Mouse (Mus musculus): ENCODE data around the gene Mdga2. TPM values are rescaled to one million over a fixed set of nuclear protein-coding genes. Genes with fewer than 3 reads are reported as not detected.

The Mdga2 gene
- total RNA-seq, 1 experiment from 2014 or later, result not detected

GRCm38 (mm10) chr12:66724474-66724873 lies 497.9 kb downstream of the Mdga2 start:
- no peak for ATAC-seq (replicated peaks; ENCODE audit: low read depth, poor library complexity, severe bottlenecking)

GRCm38 (mm10) chr12:66708334-66708733 lies 514.0 kb downstream of the Mdga2 start:
- ATAC-seq (replicated peaks; ENCODE audit: low read depth, poor library complexity, severe bottlenecking), result no peak

GRCm38 (mm10) chr12:66707431-66707830 lies 514.9 kb downstream of the Mdga2 start:
- no peak for ATAC-seq (replicated peaks; ENCODE audit: low read depth, poor library complexity, severe bottlenecking)

GRCm38 (mm10) chr12:66705015-66705414 lies 517.3 kb downstream of the Mdga2 start:
- no peak for ATAC-seq (replicated peaks; ENCODE audit: low read depth, poor library complexity, severe bottlenecking)

GRCm38 (mm10) chr12:66702781-66703180 lies 519.6 kb downstream of the Mdga2 start:
- ATAC-seq (replicated peaks; ENCODE audit: low read depth, poor library complexity, severe bottlenecking), result no peak

GRCm38 (mm10) chr12:66679558-66679957 lies 542.8 kb downstream of the Mdga2 start:
- ATAC-seq (replicated peaks; ENCODE audit: low read depth, poor library complexity, severe bottlenecking), result no peak

- ATAC-seq (replicated peaks; ENCODE audit: low read depth, poor library complexity, severe bottlenecking), result no peak
Observed at GRCm38 (mm10) chr12:66648605-66649552, 573.5 kb downstream of the Mdga2 start.

GRCm38 (mm10) chr12:66640408-66640807 lies 581.9 kb downstream of the Mdga2 start:
- no peak for ATAC-seq (replicated peaks; ENCODE audit: low read depth, poor library complexity, severe bottlenecking)

GRCm38 (mm10) chr12:66619944-66620343 lies 602.4 kb downstream of the Mdga2 start:
- no peak for ATAC-seq (replicated peaks; ENCODE audit: low read depth, poor library complexity, severe bottlenecking)

- no peak for ATAC-seq (replicated peaks; ENCODE audit: low read depth, poor library complexity, severe bottlenecking)
Observed at GRCm38 (mm10) chr12:66591617-66592230, 630.6 kb downstream of the Mdga2 start.

- ATAC-seq (replicated peaks; ENCODE audit: low read depth, poor library complexity, severe bottlenecking), result no peak
Observed at GRCm38 (mm10) chr12:66565396-66565795, 657.0 kb downstream of the Mdga2 start.

- ATAC-seq (replicated peaks; ENCODE audit: low read depth, poor library complexity, severe bottlenecking), result no peak
Observed at GRCm38 (mm10) chr12:66556846-66557245, 665.5 kb downstream of the Mdga2 start.

- ATAC-seq (replicated peaks; ENCODE audit: low read depth, poor library complexity, severe bottlenecking), result no peak
Observed at GRCm38 (mm10) chr12:66556178-66556820, 666.0 kb downstream of the Mdga2 start.

- no peak for ATAC-seq (replicated peaks; ENCODE audit: low read depth, poor library complexity, severe bottlenecking)
Observed at GRCm38 (mm10) chr12:66524973-66525372, 697.4 kb downstream of the Mdga2 start.

GRCm38 (mm10) chr12:66499258-66499657 lies 723.1 kb downstream of the Mdga2 start:
- no peak for ATAC-seq (replicated peaks; ENCODE audit: low read depth, poor library complexity, severe bottlenecking)

GRCm38 (mm10) chr12:66470868-66471267 lies 751.5 kb downstream of the Mdga2 start:
- no peak for ATAC-seq (replicated peaks; ENCODE audit: low read depth, poor library complexity, severe bottlenecking)

GRCm38 (mm10) chr12:66470243-66470863 lies 752.0 kb downstream of the Mdga2 start:
- ATAC-seq (replicated peaks; ENCODE audit: low read depth, poor library complexity, severe bottlenecking), result no peak

- no peak for ATAC-seq (replicated peaks; ENCODE audit: low read depth, poor library complexity, severe bottlenecking)
Observed at GRCm38 (mm10) chr12:66465516-66465915, 756.8 kb downstream of the Mdga2 start.

- ATAC-seq (replicated peaks; ENCODE audit: low read depth, poor library complexity, severe bottlenecking), result no peak
Observed at GRCm38 (mm10) chr12:66443340-66443739, 779.0 kb downstream of the Mdga2 start.

All from common myeloid progenitor, adult 5-6 weeks (primary cell).